Mouse (Mus musculus) ES-Bruce4 (cell line): ENCODE measurements around the gene Bicral.

ENCODE experiments used
- CTCF ChIP-seq: IDR thresholded peaks from one replicate; pipeline ENCODE4 v1.8.1; 2011; ENCODE audit warnings: low read depth, low read length
- EP300 ChIP-seq: IDR thresholded peaks from 2 replicates; pipeline ENCODE4 v1.6.1; 2011; ENCODE audit warnings: low read depth, low read length; ENCODE audit not compliant: insufficient read depth
- POLR2A ChIP-seq: IDR thresholded peaks from one replicate; pipeline ENCODE4 v1.8.1; 2011; ENCODE audit warnings: low read length; ENCODE audit not compliant: insufficient read depth

GRCm38 (mm10) chr17:46817734-46818158 lies 40.5 kb downstream of the Bicral start:
- TF ChIP-seq CTCF, result no peak
- no peak for TF ChIP-seq POLR2A
- TF ChIP-seq EP300, result 0 out of 2 replicates have a peak, but pooled peaks have one; percentile 4
